Mouse (Mus musculus): Measurements from ENCODE around the gene Tmem106b. TPM values are rescaled to one million over a fixed set of nuclear protein-coding genes. Genes with fewer than 3 reads are reported as not detected.

The Tmem106b gene
- polyA plus RNA-seq, 1 experiment from 2014 or later = 35.5 TPM

DNA sequence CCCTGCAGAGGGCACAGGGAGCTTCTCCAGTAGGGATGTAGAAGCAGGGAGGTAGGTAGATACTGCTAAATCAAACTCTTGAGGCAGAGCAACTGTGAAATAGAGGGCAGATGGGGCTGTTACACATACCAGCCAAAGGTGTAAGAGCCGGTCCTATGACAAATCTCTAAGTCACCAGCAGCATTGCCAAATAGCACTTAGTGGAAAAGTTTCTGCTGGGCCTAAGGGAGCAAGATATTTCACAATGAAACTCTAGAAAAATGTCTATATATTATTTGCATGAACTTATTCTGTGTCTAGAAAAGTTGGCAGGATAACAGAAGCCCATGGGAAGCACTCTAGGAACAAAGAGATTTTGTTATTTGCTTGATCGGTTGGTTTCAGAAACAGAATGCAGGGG is 4.3 kb downstream of the Tmem106b start:
- Histone ChIP-seq H3K27ac (no peak overlapping the region), H3K9me3 (replicated peaks) (no peaks in the 10 kb centered on the region), H3K36me3 (peaks cover 57% of the 10 kb centered on the region), H3K4me1 (peaks cover 8% of the 10 kb centered on the region; the same call in 1 of the 2 replicates), H3K4me2 (no peak overlapping the region), H3K27me3 (no peaks in the 10 kb centered on the region), H3K9ac (no peak overlapping the region), H3K4me3 (replicated peaks) (no peak overlapping the region)
- ATAC-seq (replicated peaks; ENCODE audit: low FRiP score) = no peak
- 85% methylated on average over 2 of the region's 2 CpGs for WGBS

- H3K9me3 ChIP-seq (replicated peaks) = no peaks in the 10 kb centered on the region
- H3K4me2 ChIP-seq = no peak overlapping the region
- no peak overlapping the region for H3K27ac ChIP-seq
- H3K9ac ChIP-seq = no peak overlapping the region
- no peak overlapping the region for H3K4me3 ChIP-seq (replicated peaks)
- WGBS = 86% methylated on average over 9 of the region's 9 CpGs
- no peaks in the 10 kb centered on the region for H3K27me3 ChIP-seq
- H3K4me1 ChIP-seq = no peaks in the 10 kb centered on the region
- peaks cover 68% of the 10 kb centered on the region for H3K36me3 ChIP-seq
- no peak for ATAC-seq (replicated peaks; ENCODE audit: low FRiP score)
Measured at GRCm38 (mm10) chr6:13082881-13083280, 13.3 kb downstream of the Tmem106b start.

DNA sequence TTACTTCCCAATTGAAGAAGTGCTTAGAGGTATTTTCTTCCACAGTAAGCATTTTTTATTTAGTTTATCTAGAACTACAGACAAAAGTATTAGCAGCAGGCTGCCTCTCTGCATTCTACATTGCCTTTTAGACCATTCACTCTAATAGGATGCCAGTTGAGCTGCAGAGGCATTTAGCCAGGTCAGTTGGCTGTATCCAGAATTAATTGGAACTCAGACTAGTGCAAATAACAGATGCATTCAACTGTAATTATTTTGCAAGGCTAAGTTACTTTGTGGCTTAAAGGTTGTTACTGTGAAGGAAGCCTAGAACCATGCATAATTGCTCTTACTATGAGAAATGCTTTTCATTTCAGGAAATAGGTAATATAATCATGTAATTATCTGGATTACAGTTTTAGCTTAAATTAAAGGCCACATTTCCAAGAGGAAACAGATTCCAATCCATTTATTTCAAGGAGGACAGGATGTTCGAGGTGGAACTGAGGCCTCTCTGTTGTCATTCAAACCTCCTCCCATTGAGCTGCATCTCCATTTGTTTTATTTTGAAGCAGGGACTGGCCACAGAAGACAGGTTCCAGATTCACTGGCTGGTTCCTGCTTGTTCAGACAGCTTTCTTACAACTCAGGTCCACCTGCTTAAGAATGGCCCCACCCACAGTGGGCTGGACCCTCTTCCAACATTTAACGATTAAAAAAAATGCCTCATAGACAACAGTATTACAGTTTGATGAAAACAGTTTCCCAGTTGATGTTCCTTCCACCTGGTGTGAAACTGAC is 27.3 kb downstream of the Tmem106b start:
- Histone ChIP-seq H3K4me1 (no peaks in the 10 kb centered on the region), H3K4me3 (replicated peaks) (no peak overlapping the region), H3K4me2 (no peak overlapping the region), H3K9ac (no peak overlapping the region), H3K27ac (no peak overlapping the region), H3K27me3 (no peaks in the 10 kb centered on the region), H3K36me3 (no peaks in the 10 kb centered on the region), H3K9me3 (replicated peaks) (no peaks in the 10 kb centered on the region)
- ATAC-seq (replicated peaks; ENCODE audit: low FRiP score) = no peak
- WGBS = 94% methylated on average over 2 of the region's 2 CpGs

GRCm38 (mm10) chr6:13100137-13100536 is 30.6 kb downstream of the Tmem106b start:
- Histone ChIP-seq H3K9ac (no peak overlapping the region), H3K36me3 (no peaks in the 10 kb centered on the region), H3K27ac (no peak overlapping the region), H3K4me3 (replicated peaks) (no peak overlapping the region), H3K4me1 (no peaks in the 10 kb centered on the region), H3K9me3 (replicated peaks) (no peaks in the 10 kb centered on the region), H3K27me3 (no peaks in the 10 kb centered on the region), H3K4me2 (no peak overlapping the region)
- WGBS = 83% methylated on average over 2 of the region's 2 CpGs
- ATAC-seq (replicated peaks; ENCODE audit: low FRiP score) = peak; percentile 62

DNA sequence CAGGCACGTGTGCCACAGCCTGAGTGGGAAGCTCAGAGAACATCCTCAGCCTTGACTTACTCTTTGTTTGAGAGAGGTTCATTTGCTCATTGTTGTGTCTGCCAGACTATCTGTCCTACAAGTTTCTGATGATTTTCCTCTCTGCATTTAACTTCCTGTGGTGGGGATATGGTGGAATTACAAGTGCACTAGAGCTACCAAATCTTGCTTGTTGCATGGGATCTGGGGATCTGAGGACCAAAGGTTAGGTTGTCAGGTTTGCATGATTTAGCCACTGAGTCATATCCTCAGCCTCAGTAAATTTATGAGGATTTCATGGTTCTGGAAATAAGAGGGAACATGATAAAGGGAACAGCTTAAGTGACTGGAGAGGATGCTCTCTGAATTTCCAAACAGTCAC is 39.1 kb downstream of the Tmem106b start:
- Histone ChIP-seq H3K27me3 (no peaks in the 10 kb centered on the region), H3K4me2 (no peak overlapping the region), H3K4me3 (replicated peaks) (no peak overlapping the region), H3K36me3 (no peaks in the 10 kb centered on the region), H3K4me1 (no peaks in the 10 kb centered on the region), H3K9ac (no peak overlapping the region), H3K27ac (no peak overlapping the region), H3K9me3 (replicated peaks) (no peaks in the 10 kb centered on the region)
- WGBS = 60% methylated on average over 1 of the region's 1 CpGs
- no peak for ATAC-seq (replicated peaks; ENCODE audit: low FRiP score)

GRCm38 (mm10) chr6:13137255-13137654 is 67.7 kb downstream of the Tmem106b start:
- Histone ChIP-seq H3K4me1 (no peaks in the 10 kb centered on the region), H3K9me3 (replicated peaks) (no peaks in the 10 kb centered on the region), H3K4me2 (no peak overlapping the region), H3K4me3 (replicated peaks) (no peak overlapping the region), H3K27me3 (no peaks in the 10 kb centered on the region), H3K9ac (no peak overlapping the region), H3K36me3 (no peaks in the 10 kb centered on the region), H3K27ac (no peak overlapping the region)
- no peak for ATAC-seq (replicated peaks; ENCODE audit: low FRiP score)
- WGBS = 92% methylated on average over 1 of the region's 1 CpGs

Other genes starting within 250 kb of the Tmem106b start
- gene Vwde, start 155.2 kb downstream of the Tmem106b start, polyA plus RNA-seq (2015; fragmentation: Nextera tagmentation; extraction: Ambion mirVana) = 0.09 TPM in 1 of 2 replicates, not detected in the other